ENCODE assay signal across 9 mouse cellular contexts in genomic region chr2:33639301-33640170, GRCm38 (mm10). TPM values are rescaled to one million over a fixed set of nuclear protein-coding genes. Genes with fewer than 3 reads are reported as not detected.
DNase-seq lines count a peak whose midpoint lies in the region; ATAC-seq and TF ChIP-seq lines count a peak whose summit lies in the region.
"Had no signal": no experiment of that assay in that cellular context is flagged by ENCODE, and none has a peak within 500 bp of the region (broad histone marks: within the 10 kb centered on the region; RNA-seq: fewer than 3 reads in every experiment).

No protein-coding gene starts in this region.

- no peaks in the 10 kb centered on the region for H3K9me3 ChIP-seq in ES-Bruce4 (replicated peaks; ENCODE audit: control insufficient read depth, insufficient read depth, low read length, poor library complexity, severe bottlenecking)
- no peaks in the 10 kb centered on the region for H3K9me3 ChIP-seq in liver, embryonic 15.5 days (replicated peaks)
- no peaks in the 10 kb centered on the region for H3K9me3 ChIP-seq in neural tube, embryonic 15.5 days (replicated peaks)

- TF ChIP-seq POLR2A in ES-Bruce4 (IDR thresholded peaks at IDR 0.05; ENCODE audit: insufficient read depth, low read length) = no peak

- H3K4me2 ChIP-seq in liver, embryonic 15.5 days = peak overlapping the region; percentile 18
- H3K4me2 ChIP-seq in neural tube, embryonic 15.5 days = peak overlapping the region; percentile 58

- H3K27ac ChIP-seq in ES-Bruce4 (ENCODE audit: insufficient read depth, low read length) = no peak overlapping the region
- H3K27ac ChIP-seq in brown adipose tissue, adult 24 weeks (replicated peaks; ENCODE audit: low read depth, low read length) = no peak overlapping the region
- H3K27ac ChIP-seq in liver, embryonic 15.5 days (replicated peaks) = no peak overlapping the region
- peak overlapping the region; percentile 84 for H3K27ac ChIP-seq in neural tube, embryonic 15.5 days (replicated peaks)

- intact Hi-C loops in heart, postnatal 10 days (cut with DNase I) = no loop called here

- H3K4me1 ChIP-seq in ES-Bruce4 (ENCODE audit: control insufficient read depth, insufficient read depth, low read length) = peaks cover 3% of the 10 kb centered on the region
- no peaks in the 10 kb centered on the region for H3K4me1 ChIP-seq in brown adipose tissue, adult 24 weeks (ENCODE audit: control insufficient read depth, insufficient read depth, insufficient read length, low read length)
- H3K4me1 ChIP-seq in liver, embryonic 15.5 days (replicated peaks) = peaks cover 2% of the 10 kb centered on the region; the same call in 1 of the 2 replicates
- peaks cover 34% of the 10 kb centered on the region for H3K4me1 ChIP-seq in neural tube, embryonic 15.5 days

- no peak for TF ChIP-seq CTCF in ES-Bruce4 (IDR thresholded peaks at IDR 0.05; ENCODE audit: low read depth, low read length)

- H3K4me3 ChIP-seq in ES-Bruce4 (ENCODE audit: low read depth, low read length) = peak overlapping the region; percentile 59
- H3K4me3 ChIP-seq in brown adipose tissue, adult 24 weeks (ENCODE audit: insufficient read depth, low read depth, low read length) = 0 out of 2 replicates have a peak overlapping the region, but pooled peaks have one; percentile 0
- no peak overlapping the region for H3K4me3 ChIP-seq in liver, embryonic 15.5 days (replicated peaks)
- peak overlapping the region; percentile 42 for H3K4me3 ChIP-seq in neural tube, embryonic 15.5 days (replicated peaks)
- H3K4me3 ChIP-seq: myocyte had no signal

- H3K27me3 ChIP-seq in ES-Bruce4 (ENCODE audit: control insufficient read depth, insufficient read depth, low read length, poor library complexity, severe bottlenecking) = peaks cover 47% of the 10 kb centered on the region
- peaks cover 100% of the 10 kb centered on the region for H3K27me3 ChIP-seq in liver, embryonic 15.5 days
- peaks cover 81% of the 10 kb centered on the region for H3K27me3 ChIP-seq in neural tube, embryonic 15.5 days (replicated peaks)

- H3K9ac ChIP-seq in ES-Bruce4 (ENCODE audit: low read depth, poor library complexity, severe bottlenecking) = peak overlapping the region; percentile 59
- H3K9ac ChIP-seq in liver, embryonic 15.5 days = no peak overlapping the region
- H3K9ac ChIP-seq in neural tube, embryonic 15.5 days (replicated peaks) = peak overlapping the region; percentile 65

- no peak for ATAC-seq in liver, embryonic 15.5 days (ENCODE audit: insufficient read depth)
- ATAC-seq in neural tube, embryonic 15.5 days (ENCODE audit: low FRiP score) = no peak
- no peak for ATAC-seq in frontal cortex, adult (ENCODE audit: low TSS enrichment)
- ATAC-seq in activated CD4-positive, CD25-positive, alpha-beta regulatory T cell, adult 4 months = no peak

- peak; percentile 45 to 51 for DNase-seq in heart, postnatal 10 days
- no peak for DNase-seq in urinary bladder, postnatal 25 days (ENCODE audit: low spot score)

- WGBS in liver, embryonic 15.5 days (ENCODE audit: insufficient replicate concordance) = 1% methylated on average over 71 of the region's 71 CpGs
- WGBS in neural tube, embryonic 15.5 days = under 1% methylated on average over 67 of the region's 71 CpGs

- TF ChIP-seq EP300 in ES-Bruce4 (IDR thresholded peaks at IDR 0.05; ENCODE audit: insufficient read depth, low read depth, low read length) = peak; percentile 17; the same call in 1 of the 2 replicates

- H3K36me3 ChIP-seq in ES-Bruce4 (ENCODE audit: control insufficient read depth, insufficient read depth, low read length, poor library complexity, severe bottlenecking) = no peaks in the 10 kb centered on the region
- H3K36me3 ChIP-seq in liver, embryonic 15.5 days (replicated peaks) = no peaks in the 10 kb centered on the region
- no peaks in the 10 kb centered on the region for H3K36me3 ChIP-seq in neural tube, embryonic 15.5 days

RNA-seq across cellular contexts. Expression of gene Lmx1b, which starts 0.8 kb away (rescaled TPM):
- polyA plus RNA-seq in ES-Bruce4 (2011; ENCODE audit: insufficient read depth, insufficient read length, low read depth, missing spikeins) = 0.46 and 0.58 TPM in 2 replicates
- polyA plus RNA-seq in brown adipose tissue, adult 24 weeks (2012; ENCODE audit: insufficient read depth, insufficient read length, missing spikeins) = not detected in 2 replicates
- not detected for total RNA-seq in heart, postnatal 10 days (2021)
- polyA plus RNA-seq in liver, embryonic 15.5 days (2015; fragmentation: Nextera tagmentation; extraction: Ambion mirVana) = not detected in 2 replicates
- polyA plus RNA-seq in neural tube, embryonic 15.5 days (2015; fragmentation: Nextera tagmentation; extraction: Ambion mirVana) = 7.9 and 8.5 TPM in 2 replicates
- not detected for polyA plus RNA-seq in activated CD4-positive, CD25-positive, alpha-beta regulatory T cell, adult 4 months (2017; shearing (Covaris generic))
- polyA plus RNA-seq: myocyte had no signal
